ENCODE assay signal across 17 mouse cellular contexts in genomic region chr11:86944539-86944938, GRCm38 (mm10). TPM values are rescaled to one million over a fixed set of nuclear protein-coding genes. Genes with fewer than 3 reads are reported as not detected.
DNase-seq lines count a peak whose midpoint lies in the region; ATAC-seq and TF ChIP-seq lines count a peak whose summit lies in the region.
"Had no signal": no experiment of that assay in that cellular context is flagged by ENCODE, and none has a peak within 500 bp of the region (broad histone marks: within the 10 kb centered on the region; RNA-seq: fewer than 3 reads in every experiment).

No protein-coding gene starts in this region.

- ATAC-seq in lung, postnatal 0 days, result no peak
- no peak for ATAC-seq in stomach, embryonic 15.5 days (ENCODE audit: insufficient read depth, low FRiP score, low read depth)
- no peak for ATAC-seq in liver, postnatal 0 days
- ATAC-seq: liver, embryonic 12.5 days had no signal

- no peak for TF ChIP-seq CTCF in lung, postnatal 0 days (IDR thresholded peaks at IDR 0.05)
- TF ChIP-seq CTCF in liver, postnatal 0 days (IDR thresholded peaks at IDR 0.05; ENCODE audit: low read depth), result no peak

- no peak overlapping the region for H3K4me2 ChIP-seq in lung, postnatal 0 days (replicated peaks; ENCODE audit: low read depth, low read length)
- H3K4me2 ChIP-seq in stomach, embryonic 15.5 days, result no peak overlapping the region
- no peak overlapping the region for H3K4me2 ChIP-seq in liver, postnatal 0 days (ENCODE audit: low read depth, low read length)
- H3K4me2 ChIP-seq: hindbrain, embryonic 15.5 days; liver, embryonic 12.5 days; midbrain, embryonic 12.5 days; neural tube, embryonic 13.5 days had no signal

- H3K9ac ChIP-seq in lung, postnatal 0 days (replicated peaks; ENCODE audit: low read depth), result no peak overlapping the region
- H3K9ac ChIP-seq in stomach, embryonic 15.5 days, result no peak overlapping the region
- no peak overlapping the region for H3K9ac ChIP-seq in liver, postnatal 0 days (replicated peaks)
- H3K9ac ChIP-seq: hindbrain, embryonic 15.5 days; liver, embryonic 12.5 days; midbrain, embryonic 12.5 days; neural tube, embryonic 13.5 days had no signal

- no peaks in the 10 kb centered on the region for H3K9me3 ChIP-seq in lung, postnatal 0 days (ENCODE audit: low read length)
- H3K9me3 ChIP-seq in stomach, embryonic 15.5 days, result no peaks in the 10 kb centered on the region
- no peaks in the 10 kb centered on the region for H3K9me3 ChIP-seq in liver, postnatal 0 days (ENCODE audit: low read length)
- H3K9me3 ChIP-seq: forebrain, embryonic 10.5 days; hindbrain, embryonic 15.5 days; liver, embryonic 12.5 days; midbrain, embryonic 12.5 days; neural tube, embryonic 13.5 days had no signal

- no peaks in the 10 kb centered on the region for H3K27me3 ChIP-seq in lung, postnatal 0 days (replicated peaks; ENCODE audit: insufficient read depth, low read length)
- no peaks in the 10 kb centered on the region for H3K27me3 ChIP-seq in stomach, embryonic 15.5 days (replicated peaks)
- no peaks in the 10 kb centered on the region for H3K27me3 ChIP-seq in liver, postnatal 0 days (ENCODE audit: insufficient read depth, low read length)
- H3K27me3 ChIP-seq: hindbrain, embryonic 15.5 days; liver, embryonic 12.5 days; midbrain, embryonic 12.5 days; neural tube, embryonic 13.5 days had no signal

- H3K36me3 ChIP-seq in lung, postnatal 0 days (ENCODE audit: insufficient read depth, low read length), result no peaks in the 10 kb centered on the region; the same call in 1 of the 2 replicates
- H3K36me3 ChIP-seq in stomach, embryonic 15.5 days, result no peaks in the 10 kb centered on the region
- peaks cover 16% of the 10 kb centered on the region for H3K36me3 ChIP-seq in liver, postnatal 0 days (replicated peaks; ENCODE audit: insufficient read depth, low read length)
- H3K36me3 ChIP-seq: hindbrain, embryonic 15.5 days; liver, embryonic 12.5 days had no signal

- 53% methylated on average over 8 of the region's 8 CpGs for WGBS in lung, postnatal 0 days
- WGBS in stomach, embryonic 15.5 days, result 40% methylated on average over 8 of the region's 8 CpGs
- 77% methylated on average over 8 of the region's 8 CpGs for WGBS in liver, postnatal 0 days (ENCODE audit: insufficient replicate concordance)

- TF ChIP-seq EP300 in lung, postnatal 0 days (IDR thresholded peaks at IDR 0.05), result no peak
- no peak for TF ChIP-seq EP300 in liver, postnatal 0 days (IDR thresholded peaks at IDR 0.05; ENCODE audit: low read depth)

- peak; percentile 44 to 46 for DNase-seq in adrenal gland, postnatal 36 days
- no peak for DNase-seq in adrenal gland, adult 18-20 months (ENCODE audit: low spot score in 2 of 2)
- DNase-seq in lung, postnatal 0 days (ENCODE audit: low spot score), result peak; percentile 27
- DNase-seq in lung, postnatal 36 days, result no peak
- DNase-seq in layer of hippocampus, adult 9-11 months, result peak; percentile 82
- DNase-seq in thymus, postnatal 4 days, result no peak
- no peak for DNase-seq in liver, postnatal 0 days
- DNase-seq: cerebellum, postnatal 25 days; kidney, postnatal 14 days; spleen, adult 18-20 months; thymus, postnatal 36 days had no signal

- no peak overlapping the region for H3K27ac ChIP-seq in lung, postnatal 0 days (ENCODE audit: low read length)
- peak overlapping the region; percentile 22; the same call in 1 of the 2 replicates for H3K27ac ChIP-seq in stomach, embryonic 15.5 days
- H3K27ac ChIP-seq in liver, postnatal 0 days (ENCODE audit: low read depth), result no peak overlapping the region
- H3K27ac ChIP-seq: forebrain, embryonic 10.5 days; hindbrain, embryonic 15.5 days; liver, embryonic 12.5 days; midbrain, embryonic 12.5 days; neural tube, embryonic 13.5 days had no signal

- H3K4me3 ChIP-seq in lung, postnatal 0 days (ENCODE audit: low read depth, low read length), result no peak overlapping the region
- H3K4me3 ChIP-seq in stomach, embryonic 15.5 days (replicated peaks), result no peak overlapping the region
- H3K4me3 ChIP-seq in liver, postnatal 0 days (ENCODE audit: low read depth, low read length), result no peak overlapping the region
- H3K4me3 ChIP-seq: forebrain, embryonic 10.5 days; hindbrain, embryonic 15.5 days; liver, embryonic 12.5 days; midbrain, embryonic 12.5 days; neural tube, embryonic 13.5 days had no signal

- H3K4me1 ChIP-seq in lung, postnatal 0 days (ENCODE audit: insufficient read depth, low read depth, low read length), result no peaks in the 10 kb centered on the region
- H3K4me1 ChIP-seq in stomach, embryonic 15.5 days, result peaks cover 5% of the 10 kb centered on the region
- H3K4me1 ChIP-seq in liver, postnatal 0 days (ENCODE audit: insufficient read depth), result no peaks in the 10 kb centered on the region
- H3K4me1 ChIP-seq: liver, embryonic 12.5 days had no signal

RNA-seq across cellular contexts. Expression of gene Ypel2, which starts 49.0 kb away (rescaled TPM):
- 10 to 100 TPM; 12.2 to 39.6 TPM for total RNA-seq in adrenal gland, postnatal 36 days (2021)
- total RNA-seq in adrenal gland, adult 18-20 months (2021), result 10 to 100 TPM; 12.8 to 31.2 TPM
- 8.5 and 9.5 TPM in 2 replicates for polyA plus RNA-seq in lung, postnatal 0 days (2015; fragmentation: Nextera tagmentation; extraction: Ambion mirVana)
- polyA plus RNA-seq in stomach, embryonic 15.5 days (2015; fragmentation: Nextera tagmentation; extraction: Ambion mirVana), result 7.7 and 10.0 TPM in 2 replicates
- 2.1 TPM in 2 replicates for polyA plus RNA-seq in liver, postnatal 0 days (2015; fragmentation: Nextera tagmentation; extraction: Ambion mirVana)

Comparison
In these comparisons a context has a peak if more than half of its experiments do, and no peak if none do; other contexts are left out.
1. DNase-seq: peak in adrenal gland, postnatal 36 days (2 of 2), lung, postnatal 0 days (single experiment) and layer of hippocampus, adult 9-11 months (single experiment); none in adrenal gland, adult 18-20 months (0 of 2), lung, postnatal 36 days (single experiment), thymus, postnatal 4 days (single experiment) and liver, postnatal 0 days (single experiment).